In the genomic region with DNA sequence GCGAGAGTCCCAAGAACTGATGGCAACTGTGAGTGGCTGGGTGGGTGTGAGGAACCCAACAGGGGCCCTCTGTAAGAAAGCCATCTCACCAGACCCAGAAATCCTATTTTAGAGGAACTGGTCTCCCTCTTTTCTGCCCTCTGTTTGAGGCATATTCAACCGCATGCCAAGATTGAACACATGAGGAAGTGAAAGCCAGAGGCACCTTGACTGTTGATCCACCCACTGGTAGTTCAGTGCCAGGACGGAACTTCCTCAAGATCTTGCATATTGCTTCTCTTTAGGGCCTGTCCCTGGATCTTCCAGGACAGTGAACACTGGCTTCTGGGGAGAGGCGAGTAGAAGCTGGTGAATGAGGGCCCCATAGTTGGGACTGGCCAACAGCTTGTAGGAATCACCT, we compare ENCODE assay signal across 14 mouse cellular contexts. TPM values are rescaled to one million over a fixed set of nuclear protein-coding genes. Genes with fewer than 3 reads are reported as not detected.
A peak's percentile ranks its signal among the peaks of the same experiment; 100 is the strongest.
DNase-seq lines count a peak whose midpoint lies in the region; ATAC-seq and TF ChIP-seq lines count a peak whose summit lies in the region.
"Had no signal": no experiment of that assay in that cellular context is flagged by ENCODE, and none has a peak within 500 bp of the region (broad histone marks: within the 10 kb centered on the region; RNA-seq: fewer than 3 reads in every experiment).

No protein-coding gene starts in this region.

- H3K27ac ChIP-seq in bone marrow, adult 2 months (ENCODE audit: control insufficient read depth, insufficient read depth, low read depth, low read length, poor library complexity) = peak overlapping the region; percentile 36
- no peak overlapping the region for H3K27ac ChIP-seq in forebrain, postnatal 0 days (ENCODE audit: low read depth, low read length)
- H3K27ac ChIP-seq: liver, embryonic 15.5 days; midbrain, embryonic 13.5 days had no signal

- no peak for TF ChIP-seq POLR2A in bone marrow, adult 2 months (IDR thresholded peaks at IDR 0.05; ENCODE audit: borderline replicate concordance, control insufficient read depth, low read depth, low read length)

- H3K27me3 ChIP-seq in forebrain, postnatal 0 days (ENCODE audit: insufficient read depth, low read length) = no peaks in the 10 kb centered on the region
- H3K27me3 ChIP-seq: liver, embryonic 15.5 days; midbrain, embryonic 13.5 days had no signal

- H3K4me2 ChIP-seq in forebrain, postnatal 0 days (ENCODE audit: low read depth) = no peak overlapping the region
- H3K4me2 ChIP-seq: liver, embryonic 15.5 days; midbrain, embryonic 13.5 days had no signal

- H3K36me3 ChIP-seq in forebrain, postnatal 0 days (ENCODE audit: insufficient read depth) = peaks cover 30% of the 10 kb centered on the region

- H3K9me3 ChIP-seq in forebrain, postnatal 0 days (ENCODE audit: low read length) = no peaks in the 10 kb centered on the region
- H3K9me3 ChIP-seq: liver, embryonic 15.5 days; midbrain, embryonic 13.5 days had no signal

- ATAC-seq in hematopoietic stem cell, adult 5-6 weeks (replicated peaks in 1 of 2; ENCODE audit: insufficient read depth in 1 of 2, low FRiP score in 2 of 2, low TSS enrichment in 1 of 2, low read depth in 1 of 2, poor library complexity in 2 of 2, severe bottlenecking in 2 of 2) = peak; percentile 76 to 84
- ATAC-seq in neutrophil, adult 5-6 weeks (ENCODE audit: extremely low read depth, insufficient number of reproducible peaks, low FRiP score, poor library complexity, severe bottlenecking) = peak; percentile 51
- ATAC-seq in forebrain, postnatal 0 days = no peak
- ATAC-seq: activated CD4-positive, CD25-positive, alpha-beta regulatory T cell, adult 4 months; CD4-positive, CD25-positive, alpha-beta regulatory T cell, adult 4 months; midbrain, embryonic 13.5 days had no signal

- no peak for TF ChIP-seq CTCF in bone marrow, adult 2 months (IDR thresholded peaks at IDR 0.05; ENCODE audit: control insufficient read depth, insufficient read depth, low read length)
- TF ChIP-seq CTCF in forebrain, postnatal 0 days (IDR thresholded peaks at IDR 0.05; ENCODE audit: low read depth) = no peak

- no peak overlapping the region for H3K9ac ChIP-seq in forebrain, postnatal 0 days
- H3K9ac ChIP-seq: liver, embryonic 15.5 days; midbrain, embryonic 13.5 days had no signal

- WGBS in bone marrow, adult 2 months = 36% methylated on average over 4 of the region's 4 CpGs
- 92% methylated on average over 4 of the region's 4 CpGs for WGBS in forebrain, postnatal 0 days

- H3K4me3 ChIP-seq in bone marrow, adult 2 months (replicated peaks; ENCODE audit: control insufficient read depth, low read depth, low read length) = no peak overlapping the region
- H3K4me3 ChIP-seq in forebrain, postnatal 0 days (ENCODE audit: low read depth, low read length) = no peak overlapping the region
- H3K4me3 ChIP-seq: liver, embryonic 15.5 days; midbrain, embryonic 13.5 days had no signal

- DNase-seq in lung, adult 18-20 months = peak; percentile 27 to 41
- DNase-seq in lung, postnatal 14 days = no peak
- no peak for DNase-seq in forebrain, postnatal 0 days
- DNase-seq in urinary bladder, postnatal 36 days (ENCODE audit: low spot score in 2 of 2) = no peak
- DNase-seq: cerebellum, adult 18-20 months; gastrocnemius, postnatal 36 days; kidney, adult 9 months had no signal

- H3K4me1 ChIP-seq in bone marrow, adult 2 months (ENCODE audit: control insufficient read depth, insufficient read depth, low read length) = no peaks in the 10 kb centered on the region; the same call in 1 of the 2 replicates
- no peaks in the 10 kb centered on the region for H3K4me1 ChIP-seq in forebrain, postnatal 0 days (ENCODE audit: insufficient read depth)
- H3K4me1 ChIP-seq: midbrain, embryonic 13.5 days had no signal

RNA-seq across cellular contexts. Expression of gene Rpa2, which starts 12.2 kb away (rescaled TPM):
- 52.3 and 67.6 TPM in 2 replicates for polyA plus RNA-seq in bone marrow, adult 2 months (2011; ENCODE audit: insufficient read depth, insufficient read length, low replicate concordance, missing spikeins)
- total RNA-seq in hematopoietic stem cell, adult 5-6 weeks (2017) = 46.5 and 50.1 TPM in 2 replicates
- 24.2 and 32.4 TPM in 2 replicates for total RNA-seq in neutrophil, adult 5-6 weeks (2017)
- total RNA-seq in forebrain, postnatal 0 days (2014; rRNA removed) = 24.0 and 26.8 TPM in 2 replicates
- polyA plus RNA-seq in forebrain, postnatal 0 days (2015; fragmentation: Nextera tagmentation; extraction: Ambion mirVana) = 32.6 and 39.1 TPM in 2 replicates

RNA-seq across cellular contexts. Expression of gene Themis2, which starts 15.9 kb away (rescaled TPM):
- 10.5 and 22.4 TPM in 2 replicates for polyA plus RNA-seq in bone marrow, adult 2 months (2011; ENCODE audit: insufficient read depth, insufficient read length, low replicate concordance, missing spikeins)
- 9.8 and 12.8 TPM in 2 replicates for total RNA-seq in hematopoietic stem cell, adult 5-6 weeks (2017)
- total RNA-seq in neutrophil, adult 5-6 weeks (2017) = 269 and 270 TPM in 2 replicates
- 0.85 and 1.00 TPM in 2 replicates for total RNA-seq in forebrain, postnatal 0 days (2014; rRNA removed)
- polyA plus RNA-seq in forebrain, postnatal 0 days (2015; fragmentation: Nextera tagmentation; extraction: Ambion mirVana) = 0.43 and 0.50 TPM in 2 replicates

RNA-seq across cellular contexts. Expression of gene Smpdl3b, which starts 23.2 kb away (rescaled TPM):
- 1.7 TPM in 1 of 2 replicates, not detected in the other for polyA plus RNA-seq in bone marrow, adult 2 months (2011; ENCODE audit: insufficient read depth, insufficient read length, low replicate concordance, missing spikeins)
- total RNA-seq in hematopoietic stem cell, adult 5-6 weeks (2017) = 0.19 and 0.74 TPM in 2 replicates
- total RNA-seq in neutrophil, adult 5-6 weeks (2017) = 2.6 and 4.7 TPM in 2 replicates
- 0.54 and 0.57 TPM in 2 replicates for total RNA-seq in forebrain, postnatal 0 days (2014; rRNA removed)
- 0.89 and 1.1 TPM in 2 replicates for polyA plus RNA-seq in forebrain, postnatal 0 days (2015; fragmentation: Nextera tagmentation; extraction: Ambion mirVana)

RNA-seq across cellular contexts. Expression of gene Xkr8, which starts 47.9 kb away (rescaled TPM):
- polyA plus RNA-seq in bone marrow, adult 2 months (2011; ENCODE audit: insufficient read depth, insufficient read length, low replicate concordance, missing spikeins) = 0.52 and 2.3 TPM in 2 replicates
- total RNA-seq in hematopoietic stem cell, adult 5-6 weeks (2017) = 4.5 and 8.0 TPM in 2 replicates
- total RNA-seq in neutrophil, adult 5-6 weeks (2017) = 2.8 and 3.1 TPM in 2 replicates
- total RNA-seq in forebrain, postnatal 0 days (2014; rRNA removed) = 3.4 and 5.2 TPM in 2 replicates
- polyA plus RNA-seq in forebrain, postnatal 0 days (2015; fragmentation: Nextera tagmentation; extraction: Ambion mirVana) = 2.2 and 3.8 TPM in 2 replicates

Comparison
In these comparisons a context has a peak if more than half of its experiments do, and no peak if none do; other contexts are left out.
1. DNase-seq: peak in lung, adult 18-20 months (2 of 2); none in lung, postnatal 14 days (single experiment), forebrain, postnatal 0 days (single experiment) and urinary bladder, postnatal 36 days (0 of 2).
2. RNA of gene Themis2, which starts 15.9 kb away (total RNA-seq): 269 to 270 TPM in neutrophil, adult 5-6 weeks; 9.8 to 12.8 TPM in hematopoietic stem cell, adult 5-6 weeks and 0.85 to 1.00 TPM in forebrain, postnatal 0 days; every median in the first group is over 10 times any median in the second.